Mouse (Mus musculus): Measurements from ENCODE around the gene Lama5.

DNA sequence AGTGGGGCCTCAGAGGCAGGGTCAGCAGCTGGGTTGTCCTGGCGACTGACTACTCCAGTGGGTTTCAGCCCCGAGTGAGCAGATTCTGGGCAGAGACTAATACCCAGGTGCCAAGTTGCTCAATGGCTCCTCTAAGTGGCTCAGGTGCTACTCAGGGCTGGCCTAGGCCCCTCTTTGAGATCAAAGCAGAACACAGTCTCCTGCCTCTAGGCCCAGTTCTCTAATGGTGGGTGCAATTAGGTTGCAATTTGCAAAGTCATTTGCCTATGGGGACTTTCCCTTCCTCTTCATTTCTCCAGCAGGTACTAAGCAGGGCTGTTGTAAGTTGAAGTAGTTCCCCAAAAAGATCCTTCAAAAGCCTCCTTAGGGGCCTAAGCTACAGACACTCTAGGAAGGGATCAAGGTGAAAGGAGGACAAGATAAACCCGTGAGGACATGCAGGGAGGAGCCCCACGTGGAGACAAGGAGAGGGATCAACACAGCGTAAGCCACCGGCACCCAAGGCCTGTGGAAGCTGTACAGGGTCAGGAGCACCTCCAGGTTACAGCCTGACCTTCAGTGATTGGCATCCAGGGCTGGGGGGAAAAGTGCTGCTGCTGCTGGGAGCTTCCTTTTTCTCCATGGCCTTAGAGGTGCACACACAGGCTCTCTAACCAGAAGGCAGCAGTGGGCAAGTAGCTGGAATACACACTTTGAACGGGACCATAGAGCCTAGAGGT is 45.0 kb upstream of the Lama5 start:
- TF ChIP-seq MYOD1 (IDR thresholded peaks at IDR 0.05; ENCODE audit: control insufficient read depth, insufficient read length, low read depth) (no peak), MAX (IDR thresholded peaks at IDR 0.05) (no peak), CTCF (IDR thresholded peaks at IDR 0.05; ENCODE audit: control insufficient read depth, insufficient read depth, insufficient read length) (no peak)

Measured in C2C12 (cell line).